19 mouse cellular contexts compared by ENCODE assay signal in genomic region chr1:172337411-172338185, GRCm38 (mm10). TPM values are rescaled to one million over a fixed set of nuclear protein-coding genes. Genes with fewer than 3 reads are reported as not detected.
DNase-seq lines count a peak whose midpoint lies in the region; TF ChIP-seq lines count a peak whose summit lies in the region.
"Had no signal": no experiment of that assay in that cellular context is flagged by ENCODE, and none has a peak within 500 bp of the region (broad histone marks: within the 10 kb centered on the region; RNA-seq: fewer than 3 reads in every experiment).

No protein-coding gene starts in this region.

- peak; percentile 3 for DNase-seq in embryo, embryonic 10 days (ENCODE audit: low spot score)
- DNase-seq in embryo, embryonic 9.5 days (ENCODE audit: extremely low spot score) = no peak
- DNase-seq in cerebellum, adult 8-10 months = peak; percentile 70
- DNase-seq in cerebellum, postnatal 14 days = peak; percentile 51 to 74
- DNase-seq in retina, postnatal 1 day = peak; percentile 62
- DNase-seq in frontal cortex, postnatal 10 days (ENCODE audit: low spot score in 2 of 2) = no peak
- no peak for DNase-seq in urinary bladder, postnatal 25 days (ENCODE audit: low spot score)
- no peak for DNase-seq in layer of hippocampus, adult 2 months (ENCODE audit: low spot score in 2 of 2)
- DNase-seq: adrenal gland, postnatal 14 days; embryo, embryonic 11 days; gastrocnemius, postnatal 25 days; heart, postnatal 36 days; kidney, adult 9 months had no signal

- H3K27ac ChIP-seq in layer of hippocampus, adult 2 months = no peak overlapping the region
- H3K27ac ChIP-seq: embryonic facial prominence, embryonic 12.5 days; forebrain, embryonic 15.5 days; heart, embryonic 13.5 days; hindbrain, embryonic 15.5 days had no signal

- H3K4me3 ChIP-seq in layer of hippocampus, adult 2 months = no peak overlapping the region
- H3K4me3 ChIP-seq: embryonic facial prominence, embryonic 12.5 days; forebrain, embryonic 15.5 days; heart, embryonic 13.5 days; hindbrain, embryonic 15.5 days had no signal

- no peak for TF ChIP-seq CTCF in layer of hippocampus, adult 2 months (conservative IDR thresholded peaks at IDR 0.05)

RNA-seq across cellular contexts. Expression of gene Kcnj10, which starts 3.4 kb away (rescaled TPM):
- total RNA-seq in layer of hippocampus, adult 2 months (2021) = 10 to 100 TPM; 83.2 to 91.6 TPM

RNA-seq across cellular contexts. Expression of gene Kcnj9, which starts 8.5 kb away (rescaled TPM):
- 10 to 100 TPM; 67.2 to 69.2 TPM for total RNA-seq in layer of hippocampus, adult 2 months (2021)
- total RNA-seq: gastrocnemius, postnatal 25 days; granulocyte monocyte progenitor cell, adult 5-6 weeks; heart, postnatal 36 days; MEL had no signal

RNA-seq across cellular contexts. Expression of gene Pigm, which starts 38.7 kb away (rescaled TPM):
- total RNA-seq in layer of hippocampus, adult 2 months (2021) = 1 to 10 TPM; 8.3 to 9.2 TPM

RNA-seq across cellular contexts. Expression of gene Atp1a2, which starts 39.7 kb away (rescaled TPM):
- total RNA-seq in layer of hippocampus, adult 2 months (2021) = 100 to 1,000 TPM; 585 to 600 TPM
- total RNA-seq: granulocyte monocyte progenitor cell, adult 5-6 weeks; MEL had no signal

Comparison
In these comparisons a context has a peak if more than half of its experiments do, and no peak if none do; other contexts are left out.
1. DNase-seq: peak in embryo, embryonic 10 days (single experiment), cerebellum, adult 8-10 months (single experiment), cerebellum, postnatal 14 days (2 of 2) and retina, postnatal 1 day (single experiment); none in embryo, embryonic 9.5 days (single experiment), frontal cortex, postnatal 10 days (0 of 2), urinary bladder, postnatal 25 days (single experiment) and layer of hippocampus, adult 2 months (0 of 2).